Mouse (Mus musculus) midbrain, embryonic 14.5 days (tissue): ENCODE measurements around the gene Myo10. TPM values are rescaled to one million over a fixed set of nuclear protein-coding genes. Genes with fewer than 3 reads are reported as not detected.

Source experiments
- ATAC-seq: fragments of 200-750 bp; cut with Nextera tagmentation; 2 replicates; pipeline ENCODE4 v1.8.0; 2017; ENCODE audit warnings: moderate number of reproducible peaks, moderate library complexity; ENCODE audit not compliant: low FRiP score, low TSS enrichment
- DNase-seq: peaks from one replicate; pipeline ENCODE4 v3.0.0-alpha.2; 2015
- H3K27ac ChIP-seq: fragments of 300-500 bp; sonication (generic); replicated peaks from 2 replicates; pipeline ENCODE4 v1.5.1; 2014; ENCODE audit warnings: mild to moderate bottlenecking, low read depth, low read length, moderate library complexity
- H3K27me3 ChIP-seq: fragments of 300-500 bp; sonication (generic); 2 replicates; pipeline ENCODE4 v1.6.1; 2014; ENCODE audit warnings: low read length, control low read depth, mixed read lengths; ENCODE audit not compliant: control insufficient read depth, insufficient read depth
- H3K36me3 ChIP-seq: fragments of 300-500 bp; sonication (generic); 2 replicates; pipeline ENCODE4 v1.6.1; 2014; ENCODE audit warnings: low read length, control low read depth; ENCODE audit not compliant: control insufficient read depth, insufficient read depth
- H3K4me1 ChIP-seq: fragments of 300-500 bp; sonication (generic); 2 replicates; pipeline ENCODE4 v1.6.1; 2014; ENCODE audit warnings: mild to moderate bottlenecking, antibody characterized with exemption, low read length, control low read depth; ENCODE audit not compliant: control insufficient read depth, insufficient read depth
- H3K4me2 ChIP-seq: fragments of 300-500 bp; sonication (generic); 2 replicates; pipeline ENCODE4 v1.6.1; 2014; ENCODE audit warnings: mild to moderate bottlenecking, low read length, moderate library complexity
- H3K4me3 ChIP-seq: fragments of 300-500 bp; sonication (generic); replicated peaks from 2 replicates; pipeline ENCODE4 v1.5.1; 2014; ENCODE audit warnings: low read depth, low read length
- H3K9ac ChIP-seq: fragments of 300-500 bp; sonication (generic); replicated peaks from 2 replicates; pipeline ENCODE4 v1.6.1; 2014; ENCODE audit warnings: mild to moderate bottlenecking, low read length, moderate library complexity
- H3K9me3 ChIP-seq: fragments of 300-500 bp; sonication (generic); 2 replicates; pipeline ENCODE4 v1.6.1; 2016; ENCODE audit warnings: low read length, control low read depth, mixed read lengths; ENCODE audit not compliant: control insufficient read depth
- WGBS: fragments of 180-500 bp; shearing (Covaris S2); extraction: QIAGEN DNeasy Blood & Tissue Kit; methylation state at CpG from one replicate; pipeline ENCODE4 v1.1.7; 2014; 5-methylcytosine and 5-hydroxymethylcytosine counted together
- polyA plus RNA-seq: library from polyadenylated mRNA; unstranded; fragments of >200 nt; fragmentation: Nextera tagmentation; extraction: Ambion mirVana; gene quantifications from 2 replicates; pipeline ENCODE4 v1.2.1, GENCODE M21; 2014

The Myo10 gene
- polyA plus RNA-seq, 1 experiment from 2014 or later: 33.6 TPM

DNA sequence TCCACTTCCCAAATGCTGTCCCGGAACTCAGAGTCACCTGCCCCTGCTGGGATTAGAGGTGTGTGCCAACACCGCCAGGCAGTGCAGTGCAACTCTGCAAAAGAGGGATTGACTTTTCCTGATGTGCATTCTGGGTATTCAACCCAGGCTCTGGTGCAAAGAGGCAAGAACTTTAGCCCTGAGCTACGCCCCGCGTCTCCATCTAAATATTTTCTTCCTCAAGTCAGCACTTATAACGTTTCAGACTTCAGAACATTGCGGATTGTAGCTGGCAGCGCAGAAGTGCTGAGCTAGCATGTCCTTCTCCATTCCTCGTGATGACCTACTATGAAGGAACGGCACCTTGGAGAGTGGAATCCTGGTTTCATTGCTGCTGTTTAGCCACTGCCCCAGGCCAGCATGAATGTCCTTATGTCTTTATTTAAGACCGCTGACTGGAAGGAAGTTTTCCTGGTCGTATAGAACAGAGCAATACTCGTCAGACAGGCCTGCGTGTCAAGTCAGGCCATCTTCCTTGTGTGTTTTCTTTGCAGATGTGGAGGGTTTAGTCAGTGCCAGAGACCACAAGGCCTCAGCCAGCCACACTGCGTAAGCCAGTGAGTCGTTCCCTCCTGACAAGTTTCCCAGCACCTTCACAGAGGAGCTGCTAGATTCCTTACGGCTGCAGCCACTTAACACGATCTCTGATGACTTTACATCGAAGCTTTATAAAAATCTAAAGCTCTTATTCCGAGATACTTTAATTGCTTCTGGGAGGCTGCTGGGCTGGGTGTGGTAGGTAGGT lies 186.5 kb downstream of the Myo10 start:
- Histone ChIP-seq H3K4me3 (no peak overlapping the region), H3K27ac (no peak overlapping the region), H3K9me3 (no peaks in the 10 kb centered on the region), H3K9ac (no peak overlapping the region), H3K27me3 (no peaks in the 10 kb centered on the region), H3K4me1 (no peaks in the 10 kb centered on the region), H3K4me2 (no peak overlapping the region), H3K36me3 (peaks cover 72% of the 10 kb centered on the region)
- no peak for DNase-seq
- ATAC-seq: no peak
- whole genome bisulfite sequencing: 95% methylated on average over 20 of the region's 20 CpGs

- Histone ChIP-seq H3K9me3 (0 out of 2 replicates have a peak, but pooled peaks cover 2% of the 10 kb centered on the region), H3K4me1 (no peaks in the 10 kb centered on the region), H3K36me3 (peaks cover 69% of the 10 kb centered on the region), H3K27ac (no peak overlapping the region), H3K27me3 (no peaks in the 10 kb centered on the region), H3K4me3 (no peak overlapping the region), H3K9ac (no peak overlapping the region), H3K4me2 (no peak overlapping the region)
- WGBS: 97% methylated on average over 6 of the region's 6 CpGs
- DNase-seq: no peak
- no peak for ATAC-seq
Measured at GRCm38 (mm10) chr15:25809669-25810068, 187.3 kb downstream of the Myo10 start.

DNA sequence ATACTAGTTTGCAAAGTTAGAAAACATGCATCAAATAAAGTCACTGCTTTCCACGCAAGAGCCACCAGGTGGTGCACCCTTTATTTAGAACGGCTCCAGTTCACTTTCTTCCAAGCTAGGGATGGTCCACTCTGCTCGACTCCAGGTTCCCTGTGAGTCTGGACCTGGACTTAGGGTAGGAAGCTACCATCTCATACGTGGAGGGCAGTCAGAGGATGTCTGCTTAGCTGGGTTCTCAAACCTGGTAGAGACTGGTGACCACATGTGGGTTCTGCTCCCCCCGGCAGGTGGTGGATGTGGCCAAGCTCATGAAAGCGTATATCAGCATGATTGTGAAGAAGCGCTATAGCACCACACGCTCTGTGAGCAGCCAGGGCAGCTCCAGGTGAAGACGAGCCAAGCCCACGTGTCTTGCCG lies 189.5 kb downstream of the Myo10 start:
- no peak overlapping the region for H3K27ac ChIP-seq
- no peaks in the 10 kb centered on the region for H3K27me3 ChIP-seq
- no peak for DNase-seq
- H3K9ac ChIP-seq: no peak overlapping the region
- H3K4me1 ChIP-seq: no peaks in the 10 kb centered on the region
- no peak for ATAC-seq
- no peak overlapping the region for H3K4me3 ChIP-seq
- H3K9me3 ChIP-seq: 0 out of 2 replicates have a peak, but pooled peaks cover 4% of the 10 kb centered on the region
- peaks cover 67% of the 10 kb centered on the region for H3K36me3 ChIP-seq
- WGBS: 93% methylated on average over 11 of the region's 11 CpGs
- no peak overlapping the region for H3K4me2 ChIP-seq

GRCm38 (mm10) chr15:25812479-25812878 lies 190.2 kb downstream of the Myo10 start:
- 86% methylated on average over 12 of the region's 12 CpGs for WGBS
- H3K4me3 ChIP-seq: no peak overlapping the region
- H3K27ac ChIP-seq: no peak overlapping the region
- no peaks in the 10 kb centered on the region for H3K27me3 ChIP-seq
- H3K36me3 ChIP-seq: peaks cover 60% of the 10 kb centered on the region
- H3K4me2 ChIP-seq: no peak overlapping the region
- H3K9me3 ChIP-seq: 0 out of 2 replicates have a peak, but pooled peaks cover 4% of the 10 kb centered on the region
- ATAC-seq (no peak), DNase-seq (no peak)
- no peaks in the 10 kb centered on the region for H3K4me1 ChIP-seq
- no peak overlapping the region for H3K9ac ChIP-seq

DNA sequence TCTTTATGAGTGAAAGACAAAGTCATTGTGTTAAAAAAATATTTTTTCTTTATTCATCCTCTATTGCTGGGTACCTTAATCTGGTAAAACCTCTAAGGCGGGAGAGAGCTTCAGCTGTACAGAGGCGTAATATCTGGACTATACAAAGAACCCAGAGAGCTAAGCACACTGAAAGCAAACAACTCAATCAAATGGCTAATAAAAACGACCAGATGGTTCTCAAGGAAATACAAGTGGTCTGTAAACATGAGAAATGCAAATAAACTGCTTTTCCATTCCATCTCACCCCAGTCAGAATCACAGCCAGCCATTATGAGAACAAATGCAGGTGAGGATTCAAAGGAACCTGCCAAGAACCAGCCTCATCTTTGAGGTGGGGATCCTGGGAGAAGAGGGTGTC lies 192.2 kb downstream of the Myo10 start:
- 86% methylated on average over 3 of the region's 3 CpGs for WGBS
- H3K9me3 ChIP-seq: 0 out of 2 replicates have a peak, but pooled peaks cover 4% of the 10 kb centered on the region
- no peak for DNase-seq
- H3K27me3 ChIP-seq: no peaks in the 10 kb centered on the region
- H3K27ac ChIP-seq: no peak overlapping the region
- ATAC-seq: no peak
- H3K4me2 ChIP-seq: no peak overlapping the region
- H3K36me3 ChIP-seq: peaks cover 41% of the 10 kb centered on the region
- H3K9ac ChIP-seq: no peak overlapping the region
- no peaks in the 10 kb centered on the region for H3K4me1 ChIP-seq
- no peak overlapping the region for H3K4me3 ChIP-seq

DNA sequence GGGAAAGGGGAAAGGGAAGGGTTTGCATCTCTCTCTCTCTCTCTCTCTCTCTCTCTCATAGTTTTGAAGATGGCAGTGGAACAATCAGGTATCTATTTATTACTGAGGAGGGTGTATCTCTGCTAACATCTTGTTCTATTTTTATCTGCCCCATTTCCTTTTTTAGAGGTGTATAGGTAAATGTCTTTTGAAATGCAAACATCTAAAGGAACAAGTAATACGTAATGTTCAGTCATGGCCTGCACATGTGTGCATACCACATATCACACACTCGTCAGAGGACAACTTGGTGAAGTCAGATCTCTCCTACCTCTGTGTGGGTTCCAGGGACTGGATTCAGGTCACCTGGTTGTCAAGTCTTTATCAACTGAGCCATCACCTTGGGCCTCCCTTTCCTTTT lies 194.9 kb downstream of the Myo10 start:
- no peaks in the 10 kb centered on the region for H3K27me3 ChIP-seq
- H3K9me3 ChIP-seq: 0 out of 2 replicates have a peak, but pooled peaks cover 4% of the 10 kb centered on the region
- H3K36me3 ChIP-seq: peaks cover 17% of the 10 kb centered on the region; the same call in 1 of the 2 replicates
- WGBS: 92% methylated on average over 2 of the region's 2 CpGs
- ATAC-seq (no peak), DNase-seq (no peak)
- no peak overlapping the region for H3K9ac ChIP-seq
- no peak overlapping the region for H3K4me3 ChIP-seq
- H3K27ac ChIP-seq: no peak overlapping the region
- H3K4me2 ChIP-seq: no peak overlapping the region
- no peaks in the 10 kb centered on the region for H3K4me1 ChIP-seq

DNA sequence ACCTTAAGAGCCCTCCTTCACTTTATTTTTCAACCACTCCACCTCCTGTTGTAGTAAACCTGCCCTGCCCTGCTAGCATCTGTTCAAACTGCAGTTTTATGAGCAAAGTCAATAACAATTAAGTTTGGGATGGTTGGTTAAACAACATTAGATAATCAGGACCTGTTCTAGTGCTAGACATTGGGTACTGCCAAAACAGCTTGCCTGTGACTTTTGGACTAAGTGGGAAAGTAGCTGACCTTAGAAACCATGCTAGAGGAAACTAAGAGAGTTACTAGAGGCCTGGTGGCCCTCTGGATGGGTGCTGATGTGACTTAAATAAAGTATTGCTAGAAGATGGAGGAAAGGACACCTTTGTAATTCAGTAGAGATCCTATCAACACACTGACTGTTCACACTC lies 199.7 kb downstream of the Myo10 start:
- Histone ChIP-seq H3K9me3 (no peaks in the 10 kb centered on the region), H3K4me1 (no peaks in the 10 kb centered on the region), H3K36me3 (no peaks in the 10 kb centered on the region), H3K27ac (no peak overlapping the region), H3K4me2 (no peak overlapping the region), H3K27me3 (no peaks in the 10 kb centered on the region), H3K9ac (no peak overlapping the region), H3K4me3 (no peak overlapping the region)
- ATAC-seq (no peak), DNase-seq (no peak)

GRCm38 (mm10) chr15:25822656-25823055 lies 200.3 kb downstream of the Myo10 start:
- WGBS: 66% methylated on average over 3 of the region's 3 CpGs

GRCm38 (mm10) chr15:25826531-25826961 lies 204.2 kb downstream of the Myo10 start:
- H3K4me3 ChIP-seq: no peak overlapping the region

More at GRCm38 (mm10) chr15:25822656-25823055, 200.3 kb downstream of the Myo10 start:
- Histone ChIP-seq H3K27me3 (no peaks in the 10 kb centered on the region), H3K27ac (no peak overlapping the region), H3K4me2 (no peak overlapping the region), H3K9me3 (no peaks in the 10 kb centered on the region), H3K36me3 (no peaks in the 10 kb centered on the region), H3K9ac (no peak overlapping the region), H3K4me3 (no peak overlapping the region), H3K4me1 (no peaks in the 10 kb centered on the region)
- DNase-seq (no peak), ATAC-seq (no peak)

More at GRCm38 (mm10) chr15:25826531-25826961, 204.2 kb downstream of the Myo10 start:
- Histone ChIP-seq H3K4me1 (no peaks in the 10 kb centered on the region), H3K36me3 (no peaks in the 10 kb centered on the region), H3K27ac (no peak overlapping the region), H3K9me3 (no peaks in the 10 kb centered on the region), H3K9ac (no peak overlapping the region), H3K27me3 (no peaks in the 10 kb centered on the region), H3K4me2 (no peak overlapping the region)
- no peak for DNase-seq
- ATAC-seq: no peak
- 86% methylated on average over 8 of the region's 8 CpGs for WGBS
